Mouse (Mus musculus) C2C12 (cell line): ENCODE measurements at regions not wholly inside any gene's neighbourhood (a gene's known extent, or its start where the extent isn't known, plus 50 kb on each side); places are given as distances from the start of the nearest gene placed in this dataset.

Experiments
- CEBPB ChIP-seq: IDR thresholded peaks from one replicate; pipeline ENCODE4 v1.6.1; 2011; ENCODE audit warnings: low read depth, mild to moderate bottlenecking, control low read depth, moderate library complexity
- CTCF ChIP-seq: IDR thresholded peaks from one replicate; pipeline ENCODE4 v1.5.1; 2011; ENCODE audit not compliant: control insufficient read depth, insufficient read depth, insufficient read length
- MAX ChIP-seq: IDR thresholded peaks from one replicate; pipeline ENCODE4 v1.6.1; 2011; ENCODE audit warnings: mild to moderate bottlenecking, control low read depth

DNA sequence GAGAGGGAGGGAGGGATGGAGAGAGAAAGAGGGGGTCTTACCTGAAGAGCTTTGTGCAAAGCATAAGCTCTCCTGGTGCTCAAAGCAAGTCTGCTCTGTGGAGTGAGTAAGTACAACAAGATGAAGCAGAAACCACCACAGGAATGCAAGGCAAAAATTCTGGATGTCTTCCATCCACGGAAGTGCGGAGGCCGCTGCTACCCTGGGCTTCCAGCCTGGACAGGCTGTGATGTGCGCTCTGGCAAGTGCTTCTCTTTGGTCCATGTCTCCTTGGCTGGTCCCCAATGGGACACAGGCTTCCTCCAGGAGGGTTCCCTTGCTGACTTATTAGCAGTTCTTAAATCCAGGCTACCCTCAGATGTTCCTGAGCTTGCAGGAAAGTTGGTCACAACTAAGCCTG lies 61.7 kb upstream of the Spin1 start:
- TF ChIP-seq CTCF, result no peak
- TF ChIP-seq CEBPB, result no peak
- TF ChIP-seq MAX, result no peak
